Mouse (Mus musculus) liver, embryonic 15.5 days (tissue): ENCODE measurements at regions not wholly inside any gene's neighbourhood (a gene's known extent, or its start where the extent isn't known, plus 50 kb on each side); places are given as distances from the start of the nearest gene placed in this dataset.

Experiments
- ATAC-seq: fragments of 200-750 bp; cut with Nextera tagmentation; 2 replicates; pipeline ENCODE4 v1.8.0; 2017; ENCODE audit warnings: moderate number of reproducible peaks, mild to moderate bottlenecking, moderate library complexity; ENCODE audit not compliant: insufficient read depth
- H3K27ac ChIP-seq: fragments of 300-500 bp; sonication (generic); replicated peaks from 2 replicates; pipeline ENCODE4 v1.5.1; 2015; ENCODE audit warnings: mild to moderate bottlenecking, inconsistent platforms
- H3K27me3 ChIP-seq: fragments of 300-500 bp; sonication (generic); 2 replicates; pipeline ENCODE4 v1.6.1; 2015; ENCODE audit warnings: mild to moderate bottlenecking, inconsistent platforms
- H3K36me3 ChIP-seq: fragments of 300-500 bp; sonication (generic); replicated peaks from 2 replicates; pipeline ENCODE4 v1.6.1; 2015; ENCODE audit warnings: moderate library complexity, mild to moderate bottlenecking, inconsistent platforms
- H3K4me1 ChIP-seq: fragments of 300-500 bp; sonication (generic); replicated peaks from 2 replicates; pipeline ENCODE4 v1.6.1; 2015; ENCODE audit warnings: inconsistent platforms
- H3K4me2 ChIP-seq: fragments of 300-500 bp; sonication (generic); 2 replicates; pipeline ENCODE4 v1.6.1; 2015; ENCODE audit warnings: moderate library complexity, mild to moderate bottlenecking, inconsistent platforms
- H3K4me3 ChIP-seq: fragments of 300-500 bp; sonication (generic); replicated peaks from 2 replicates; pipeline ENCODE4 v1.5.1; 2015; ENCODE audit warnings: mild to moderate bottlenecking, inconsistent platforms
- H3K9ac ChIP-seq: fragments of 300-500 bp; sonication (generic); 2 replicates; pipeline ENCODE4 v1.6.1; 2015; ENCODE audit warnings: moderate library complexity, mild to moderate bottlenecking, inconsistent platforms
- H3K9me3 ChIP-seq: fragments of 300-500 bp; sonication (generic); replicated peaks from 2 replicates; pipeline ENCODE4 v1.6.1; 2016; ENCODE audit warnings: inconsistent platforms
- WGBS: fragments of 180-500 bp; shearing (Covaris S2); methylation state at CpG from one replicate; pipeline ENCODE4 v1.1.7; 2015; ENCODE audit warnings: mixed read lengths; ENCODE audit not compliant: insufficient replicate concordance; 5-methylcytosine and 5-hydroxymethylcytosine counted together

DNA sequence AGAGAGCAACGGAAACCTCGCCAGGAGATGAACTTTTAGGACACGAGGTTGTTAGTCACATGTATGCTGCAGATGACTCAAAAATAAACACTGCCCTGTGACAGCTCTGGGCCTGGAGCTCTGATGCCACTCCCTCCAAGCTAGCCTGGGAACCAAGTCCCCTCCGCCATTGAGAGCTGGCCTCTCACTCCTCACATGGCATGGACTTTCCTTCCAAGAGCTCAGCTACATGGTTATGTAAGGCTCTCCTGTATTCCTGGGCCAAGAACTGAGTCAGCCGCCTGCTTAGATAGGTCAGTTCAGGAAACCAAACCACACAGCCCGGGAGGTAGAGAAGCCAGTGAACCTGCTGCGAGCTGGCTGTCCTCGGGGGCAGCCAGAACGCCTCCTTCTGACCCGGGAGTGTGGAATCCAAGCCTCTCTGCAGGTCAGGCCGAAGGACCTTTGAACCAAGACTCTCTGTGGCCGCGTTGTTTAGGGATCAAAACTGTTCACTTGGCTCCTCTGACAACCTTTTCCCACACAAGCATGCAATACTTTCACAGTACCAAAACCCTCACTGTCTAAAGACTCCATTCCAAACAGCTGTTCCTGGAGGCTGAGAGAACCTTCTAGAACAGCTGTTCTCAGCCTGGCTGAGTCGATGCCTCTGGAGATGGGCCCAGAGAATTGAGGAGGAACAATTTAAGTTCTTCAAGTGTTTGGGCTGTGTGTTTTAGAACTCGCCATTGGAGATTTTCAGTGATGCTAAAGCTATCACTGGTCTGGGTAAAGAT, 422.8 kb upstream of the Jarid2 start:
- ATAC-seq = no peak
- no peaks in the 10 kb centered on the region for H3K9me3 ChIP-seq
- no peak overlapping the region for H3K4me3 ChIP-seq
- WGBS = 61% methylated on average over 15 of the region's 15 CpGs
- no peaks in the 10 kb centered on the region for H3K4me1 ChIP-seq
- no peaks in the 10 kb centered on the region for H3K27me3 ChIP-seq
- no peak overlapping the region for H3K9ac ChIP-seq
- H3K4me2 ChIP-seq = no peak overlapping the region
- H3K36me3 ChIP-seq = no peaks in the 10 kb centered on the region
- H3K27ac ChIP-seq = no peak overlapping the region

DNA sequence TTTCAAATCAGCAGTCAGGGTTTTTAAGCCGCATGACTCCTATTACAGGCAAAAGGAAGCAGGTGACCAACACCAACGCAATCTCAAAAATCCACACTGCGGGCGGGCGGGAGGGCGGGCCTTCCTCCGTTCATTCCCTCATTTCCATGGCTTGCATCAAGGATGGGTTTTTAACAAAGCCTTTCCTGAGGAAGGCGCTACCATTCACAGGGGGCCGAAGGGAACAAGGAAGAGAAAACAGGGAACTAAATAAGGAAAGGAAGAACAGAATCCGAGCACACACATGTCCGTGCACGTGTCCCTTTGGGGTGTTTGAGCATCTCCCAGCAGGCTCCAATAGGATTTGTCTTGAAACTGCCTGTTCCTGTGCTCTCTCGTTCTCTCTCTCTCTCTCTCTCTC, 421.0 kb upstream of the Jarid2 start:
- no peak overlapping the region for H3K27ac ChIP-seq
- no peak overlapping the region for H3K9ac ChIP-seq
- no peak overlapping the region for H3K4me3 ChIP-seq
- WGBS = 65% methylated on average over 13 of the region's 13 CpGs
- H3K27me3 ChIP-seq = no peaks in the 10 kb centered on the region
- no peak for ATAC-seq
- H3K9me3 ChIP-seq = no peaks in the 10 kb centered on the region
- H3K4me1 ChIP-seq = no peaks in the 10 kb centered on the region
- H3K36me3 ChIP-seq = no peaks in the 10 kb centered on the region
- no peak overlapping the region for H3K4me2 ChIP-seq

DNA sequence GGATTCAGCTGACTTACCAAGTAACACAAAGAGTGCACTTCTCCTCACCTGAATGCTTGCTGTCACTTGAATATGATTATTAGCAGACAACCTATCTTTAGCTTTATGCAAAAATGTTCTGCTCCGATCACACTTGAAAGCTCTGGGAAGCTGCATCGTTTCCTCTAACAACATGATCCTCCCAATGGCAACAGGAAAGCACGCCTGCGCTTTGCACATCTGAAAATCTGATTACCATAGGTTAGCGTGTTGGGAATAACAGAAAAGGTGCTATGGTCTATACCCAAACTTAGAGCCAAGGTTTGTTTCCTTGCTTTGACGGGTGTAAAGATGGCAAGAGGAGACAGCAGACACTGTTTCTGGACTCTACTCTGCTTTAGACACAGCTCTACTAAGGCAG, 417.0 kb upstream of the Jarid2 start:
- no peaks in the 10 kb centered on the region for H3K9me3 ChIP-seq
- H3K4me3 ChIP-seq = no peak overlapping the region
- H3K4me2 ChIP-seq = no peak overlapping the region
- 64% methylated on average over 6 of the region's 6 CpGs for whole genome bisulfite sequencing
- H3K4me1 ChIP-seq = no peaks in the 10 kb centered on the region
- H3K27ac ChIP-seq = no peak overlapping the region
- no peak for ATAC-seq
- no peaks in the 10 kb centered on the region for H3K27me3 ChIP-seq
- no peaks in the 10 kb centered on the region for H3K36me3 ChIP-seq
- no peak overlapping the region for H3K9ac ChIP-seq

DNA sequence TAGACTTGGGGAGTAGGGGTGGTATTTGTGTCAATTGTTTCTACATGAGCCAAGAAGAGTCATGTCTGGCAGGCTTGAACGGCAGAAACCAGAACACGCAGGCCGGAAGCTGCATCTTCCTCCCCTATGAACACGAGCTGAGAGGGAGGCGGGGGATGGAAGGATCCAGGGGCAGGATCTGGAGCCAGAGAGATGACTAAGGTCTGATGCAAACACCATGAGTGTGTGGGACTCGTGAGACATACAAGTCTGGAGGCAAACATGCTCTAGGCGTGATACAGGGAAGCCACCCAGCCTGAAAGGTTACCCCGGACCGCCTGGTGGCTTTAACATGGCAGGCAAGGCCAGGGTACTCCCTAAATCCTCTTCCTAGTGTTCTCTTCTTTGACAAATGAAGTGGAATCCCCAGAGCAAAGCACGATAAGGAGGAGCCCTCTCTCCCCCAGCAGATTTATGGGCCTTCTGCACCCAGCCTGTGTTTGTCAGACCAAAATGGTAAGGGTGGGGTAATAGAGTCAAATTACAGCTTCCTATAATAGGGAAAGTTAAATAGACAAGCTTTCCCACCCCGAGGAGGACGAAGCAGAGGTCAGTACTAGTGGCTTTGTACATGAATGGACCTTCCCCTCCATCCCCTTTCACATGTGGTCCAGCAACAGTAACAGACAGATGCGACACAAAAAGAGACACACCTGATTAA, 412.4 kb upstream of the Jarid2 start:
- H3K27me3 ChIP-seq = no peaks in the 10 kb centered on the region
- H3K27ac ChIP-seq = no peak overlapping the region
- no peak for ATAC-seq
- no peak overlapping the region for H3K4me3 ChIP-seq
- H3K9me3 ChIP-seq = no peaks in the 10 kb centered on the region
- no peaks in the 10 kb centered on the region for H3K36me3 ChIP-seq
- WGBS = 69% methylated on average over 13 of the region's 13 CpGs
- no peaks in the 10 kb centered on the region for H3K4me1 ChIP-seq
- H3K9ac ChIP-seq = no peak overlapping the region
- no peak overlapping the region for H3K4me2 ChIP-seq

DNA sequence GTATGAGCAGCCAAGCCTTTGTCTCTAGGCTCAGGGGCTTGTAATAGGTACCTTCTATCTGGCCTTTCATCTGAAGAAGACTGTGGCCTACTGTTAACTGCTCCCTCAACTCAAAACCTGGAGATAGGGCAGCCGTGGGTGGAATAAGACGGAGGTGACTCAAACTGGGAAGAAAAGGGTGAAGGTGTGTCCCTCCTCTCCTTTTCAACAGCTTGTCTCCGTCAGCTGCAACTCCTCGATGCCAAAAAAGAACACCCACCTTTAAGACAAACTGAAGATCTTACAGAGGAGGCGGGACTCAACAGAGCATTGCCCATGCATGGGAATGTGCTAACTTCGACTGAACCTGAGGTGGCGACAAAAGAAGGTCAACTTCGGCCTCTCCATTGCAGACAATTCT, 411.7 kb upstream of the Jarid2 start:
- no peaks in the 10 kb centered on the region for H3K27me3 ChIP-seq
- H3K9me3 ChIP-seq = no peaks in the 10 kb centered on the region
- no peak overlapping the region for H3K4me3 ChIP-seq
- H3K4me1 ChIP-seq = no peaks in the 10 kb centered on the region
- no peaks in the 10 kb centered on the region for H3K36me3 ChIP-seq
- WGBS = 75% methylated on average over 8 of the region's 8 CpGs
- H3K9ac ChIP-seq = no peak overlapping the region
- H3K27ac ChIP-seq = no peak overlapping the region
- H3K4me2 ChIP-seq = no peak overlapping the region
- no peak for ATAC-seq

DNA sequence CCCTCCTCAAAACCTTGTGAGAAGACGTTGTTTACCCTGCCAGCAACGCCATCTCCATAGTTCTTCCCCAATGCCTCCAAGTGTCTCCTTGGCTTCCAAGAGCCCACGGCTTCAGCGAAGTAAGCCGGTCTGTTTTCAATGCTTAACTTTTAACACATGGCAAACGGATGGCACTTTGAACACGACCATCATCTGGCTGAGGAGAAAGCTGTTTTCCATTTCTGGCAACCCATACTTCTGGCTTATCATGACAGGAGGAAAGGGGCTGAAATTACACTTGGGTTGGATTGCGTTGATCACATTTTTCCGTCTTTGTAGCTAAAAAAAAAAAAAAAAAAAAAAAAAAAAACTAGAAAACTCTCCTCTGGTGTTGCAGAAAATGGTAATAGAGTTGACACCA, 410.2 kb upstream of the Jarid2 start:
- no peaks in the 10 kb centered on the region for H3K27me3 ChIP-seq
- no peaks in the 10 kb centered on the region for H3K36me3 ChIP-seq
- no peaks in the 10 kb centered on the region for H3K4me1 ChIP-seq
- no peak overlapping the region for H3K4me2 ChIP-seq
- no peak overlapping the region for H3K27ac ChIP-seq
- 74% methylated on average over 9 of the region's 9 CpGs for WGBS
- no peak for ATAC-seq
- H3K4me3 ChIP-seq = no peak overlapping the region
- H3K9me3 ChIP-seq = no peaks in the 10 kb centered on the region
- H3K9ac ChIP-seq = no peak overlapping the region

DNA sequence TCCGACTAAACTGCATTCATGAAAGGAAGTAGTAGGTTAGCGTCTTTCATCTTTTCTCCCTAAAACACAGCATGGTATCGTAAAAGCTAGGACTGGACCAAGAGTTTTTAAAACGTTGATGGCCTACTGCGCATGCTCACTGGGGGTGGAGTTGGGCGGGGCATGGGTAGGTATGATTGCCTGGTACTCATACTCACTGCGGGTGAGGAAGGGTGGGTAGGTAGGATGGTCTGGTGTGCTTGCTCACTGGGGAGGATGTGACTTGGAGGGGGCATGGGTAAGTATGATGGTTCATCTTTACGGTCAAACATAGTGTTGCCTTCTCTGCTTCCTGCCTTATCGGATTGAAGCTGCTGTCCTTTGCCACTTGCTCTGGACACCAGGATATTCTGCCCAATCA, 409.8 kb upstream of the Jarid2 start:
- Histone ChIP-seq H3K4me2 (no peak overlapping the region), H3K36me3 (no peaks in the 10 kb centered on the region), H3K9ac (no peak overlapping the region), H3K4me1 (no peaks in the 10 kb centered on the region), H3K4me3 (no peak overlapping the region), H3K27me3 (no peaks in the 10 kb centered on the region), H3K9me3 (no peaks in the 10 kb centered on the region), H3K27ac (no peak overlapping the region)
- ATAC-seq = no peak
- WGBS = 72% methylated on average over 9 of the region's 9 CpGs

DNA sequence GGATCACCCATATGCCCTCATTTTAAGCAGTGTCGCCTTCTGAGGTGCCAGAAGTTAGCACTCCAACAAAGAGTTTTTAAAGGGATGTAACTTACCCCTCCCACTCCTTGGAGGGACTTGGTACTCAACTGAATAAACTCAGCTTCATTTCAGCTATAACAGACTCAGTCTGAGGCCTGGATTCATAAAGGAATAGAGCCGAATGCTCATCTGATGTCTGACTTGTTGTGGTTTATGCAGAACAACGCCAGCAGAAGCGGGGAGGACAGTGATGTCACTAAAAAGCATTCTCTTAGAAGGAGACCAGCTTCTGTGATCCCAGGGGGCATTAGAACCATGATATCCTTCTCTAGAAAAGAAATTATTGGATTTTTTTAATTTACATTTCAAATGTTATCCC, 409.0 kb upstream of the Jarid2 start:
- no peaks in the 10 kb centered on the region for H3K27me3 ChIP-seq
- WGBS = 68% methylated on average over 4 of the region's 4 CpGs

DNA sequence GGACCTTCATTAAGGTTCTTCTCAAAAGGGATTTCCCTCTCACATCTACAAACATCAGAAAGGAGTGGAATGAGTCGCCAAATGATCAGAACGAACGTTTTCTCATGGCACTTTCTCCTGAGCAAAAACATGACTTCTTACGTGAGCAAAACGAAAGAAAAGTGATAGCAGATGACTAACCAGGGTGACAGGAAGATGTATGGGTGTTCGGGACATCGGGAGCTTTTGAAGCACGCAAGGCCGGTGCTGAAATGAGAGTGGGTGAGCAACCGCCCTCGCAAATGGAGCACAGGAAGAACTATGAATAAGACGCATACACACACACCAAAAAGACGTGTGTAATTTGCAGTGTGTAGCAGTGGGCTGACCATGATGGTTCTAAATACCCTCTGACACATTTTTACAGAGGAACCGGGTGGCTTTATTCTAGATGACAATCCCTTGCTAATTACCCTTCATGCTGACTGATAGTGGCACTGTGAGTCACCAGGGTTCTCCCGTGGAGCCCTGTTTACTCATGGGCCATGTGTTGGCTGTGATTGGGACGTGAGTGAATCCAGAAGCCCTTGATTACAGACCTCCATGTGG, 408.2 kb upstream of the Jarid2 start:
- H3K36me3 ChIP-seq = no peaks in the 10 kb centered on the region
- H3K4me1 ChIP-seq = no peaks in the 10 kb centered on the region
- no peak for ATAC-seq
- H3K4me2 ChIP-seq = no peak overlapping the region
- no peak overlapping the region for H3K4me3 ChIP-seq
- no peaks in the 10 kb centered on the region for H3K9me3 ChIP-seq
- H3K9ac ChIP-seq = no peak overlapping the region
- 59% methylated on average over 16 of the region's 16 CpGs for WGBS
- no peaks in the 10 kb centered on the region for H3K27me3 ChIP-seq
- no peak overlapping the region for H3K27ac ChIP-seq

More for the DNA sequence above, 409.0 kb upstream of the Jarid2 start:
- H3K36me3 ChIP-seq = no peaks in the 10 kb centered on the region
- no peak for ATAC-seq
- H3K4me2 ChIP-seq = no peak overlapping the region
- H3K4me3 ChIP-seq = no peak overlapping the region
- no peaks in the 10 kb centered on the region for H3K9me3 ChIP-seq
- no peaks in the 10 kb centered on the region for H3K4me1 ChIP-seq
- no peak overlapping the region for H3K27ac ChIP-seq
- no peak overlapping the region for H3K9ac ChIP-seq

DNA sequence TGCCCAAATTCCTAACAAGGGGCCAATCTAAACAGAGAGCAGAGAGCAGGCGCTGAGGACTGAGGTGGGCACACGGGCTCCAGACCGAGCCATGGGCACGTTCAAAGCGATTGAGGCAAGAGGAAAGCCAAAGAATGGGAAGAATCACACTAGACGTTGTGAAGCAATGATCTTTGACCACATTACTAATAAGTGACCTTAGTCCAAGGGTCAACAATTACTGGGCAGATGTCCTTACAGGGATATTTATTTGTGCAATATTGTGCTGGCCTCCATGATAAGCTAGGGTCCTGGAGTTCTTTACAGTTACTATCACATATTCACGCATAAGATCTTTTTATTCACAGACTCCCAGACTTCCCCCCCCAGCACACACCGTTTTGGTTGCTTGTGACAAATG, 400.9 kb upstream of the Jarid2 start:
- H3K36me3 ChIP-seq = no peaks in the 10 kb centered on the region
- H3K27ac ChIP-seq = no peak overlapping the region
- H3K9ac ChIP-seq = no peak overlapping the region
- WGBS = 65% methylated on average over 8 of the region's 8 CpGs
- no peak overlapping the region for H3K4me3 ChIP-seq
- H3K9me3 ChIP-seq = no peaks in the 10 kb centered on the region
- ATAC-seq = no peak
- H3K4me1 ChIP-seq = no peaks in the 10 kb centered on the region
- H3K27me3 ChIP-seq = no peaks in the 10 kb centered on the region
- no peak overlapping the region for H3K4me2 ChIP-seq

DNA sequence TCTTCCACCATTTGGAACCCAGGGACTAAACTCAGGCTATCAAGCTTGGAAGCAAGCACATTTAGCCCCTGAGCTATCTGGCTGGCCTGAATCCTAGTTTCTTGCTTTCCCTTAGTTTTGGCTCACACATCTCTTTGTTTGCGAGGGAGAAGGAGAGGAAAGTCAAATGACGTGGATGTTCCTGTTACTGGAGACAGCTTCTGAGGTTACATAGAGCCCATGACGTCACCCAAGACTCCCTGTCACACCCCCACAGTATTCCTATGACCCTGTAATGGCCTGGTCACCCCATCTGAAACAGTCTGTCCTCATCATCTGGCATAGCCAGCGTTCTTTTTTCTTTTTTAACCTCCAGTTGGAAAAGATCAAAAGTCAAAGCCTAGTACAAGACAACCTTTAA, 400.1 kb upstream of the Jarid2 start:
- no peak overlapping the region for H3K27ac ChIP-seq
- no peak overlapping the region for H3K4me3 ChIP-seq
- 49% methylated on average over 4 of the region's 4 CpGs for WGBS

More for the DNA sequence above, 400.1 kb upstream of the Jarid2 start:
- no peaks in the 10 kb centered on the region for H3K4me1 ChIP-seq
- no peaks in the 10 kb centered on the region for H3K36me3 ChIP-seq
- no peak overlapping the region for H3K9ac ChIP-seq
- no peak for ATAC-seq
- H3K27me3 ChIP-seq = no peaks in the 10 kb centered on the region
- no peak overlapping the region for H3K4me2 ChIP-seq
- no peaks in the 10 kb centered on the region for H3K9me3 ChIP-seq
